ENCODE assay signal across 12 mouse cellular contexts in the genomic region with DNA sequence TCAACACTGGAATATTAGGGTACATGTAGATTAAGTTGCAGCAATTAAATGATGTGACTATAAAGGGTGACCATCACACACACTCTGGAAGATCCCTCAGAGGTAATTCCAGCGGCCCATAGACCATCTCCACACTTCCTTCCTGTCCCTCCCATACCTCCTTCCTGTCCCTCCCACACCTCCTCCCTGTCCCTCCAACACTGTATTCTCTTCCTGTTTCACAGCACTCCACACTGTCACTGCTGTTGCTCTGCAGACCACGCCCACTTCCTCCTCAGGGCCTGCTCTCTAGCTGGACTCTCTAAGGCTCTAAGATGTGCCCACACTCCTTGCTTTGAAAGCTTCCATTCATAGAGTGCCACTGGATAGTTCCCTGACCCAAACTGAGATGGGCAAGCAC. TPM values are rescaled to one million over a fixed set of nuclear protein-coding genes. Genes with fewer than 3 reads are reported as not detected.
A peak's percentile ranks its signal among the peaks of the same experiment; 100 is the strongest.
DNase-seq lines count a peak whose midpoint lies in the region; ATAC-seq and TF ChIP-seq lines count a peak whose summit lies in the region.
"Had no signal": no experiment of that assay in that cellular context is flagged by ENCODE, and none has a peak within 500 bp of the region (broad histone marks: within the 10 kb centered on the region; RNA-seq: fewer than 3 reads in every experiment).

No protein-coding gene starts in this region.

- H3K36me3 ChIP-seq in kidney, postnatal 0 days (ENCODE audit: insufficient read depth, low read length), result no peaks in the 10 kb centered on the region
- H3K36me3 ChIP-seq in forebrain, embryonic 15.5 days, result no peaks in the 10 kb centered on the region
- H3K36me3 ChIP-seq: neural tube, embryonic 12.5 days had no signal

- WGBS in kidney, postnatal 0 days, result 64% methylated on average over 2 of the region's 2 CpGs
- 82% methylated on average over 2 of the region's 2 CpGs for WGBS in forebrain, embryonic 15.5 days

- no peaks in the 10 kb centered on the region; the same call in none of the 2 replicates for H3K9me3 ChIP-seq in kidney, postnatal 0 days (replicated peaks; ENCODE audit: low read length)
- no peaks in the 10 kb centered on the region for H3K9me3 ChIP-seq in forebrain, embryonic 15.5 days

- no peak; the same call in 1 of the 2 replicates for ATAC-seq in kidney, postnatal 0 days (replicated peaks; ENCODE audit: low FRiP score, low read depth)
- no peak for ATAC-seq in forebrain, embryonic 15.5 days (replicated peaks)

- no peak overlapping the region for H3K27ac ChIP-seq in kidney, postnatal 0 days
- no peak overlapping the region for H3K27ac ChIP-seq in forebrain, embryonic 15.5 days (replicated peaks)
- H3K27ac ChIP-seq: left cerebral cortex, adult 2 months; neural tube, embryonic 12.5 days had no signal

- TF ChIP-seq CTCF in kidney, postnatal 0 days (IDR thresholded peaks at IDR 0.05; ENCODE audit: low read depth), result no peak

- no peak overlapping the region for H3K4me3 ChIP-seq in kidney, postnatal 0 days (replicated peaks; ENCODE audit: low read depth, low read length)
- no peak overlapping the region for H3K4me3 ChIP-seq in forebrain, embryonic 15.5 days
- H3K4me3 ChIP-seq: left cerebral cortex, adult 2 months; neural tube, embryonic 12.5 days had no signal

- no peak overlapping the region for H3K9ac ChIP-seq in kidney, postnatal 0 days (ENCODE audit: low read depth, low read length)
- H3K9ac ChIP-seq in forebrain, embryonic 15.5 days (replicated peaks), result no peak overlapping the region
- H3K9ac ChIP-seq: neural tube, embryonic 12.5 days had no signal

- no peaks in the 10 kb centered on the region for H3K4me1 ChIP-seq in kidney, postnatal 0 days (replicated peaks; ENCODE audit: insufficient read depth, low read length)
- no peaks in the 10 kb centered on the region for H3K4me1 ChIP-seq in forebrain, embryonic 15.5 days
- H3K4me1 ChIP-seq: neural tube, embryonic 12.5 days had no signal

- no peaks in the 10 kb centered on the region for H3K27me3 ChIP-seq in kidney, postnatal 0 days (ENCODE audit: insufficient read depth, low read length)
- no peaks in the 10 kb centered on the region for H3K27me3 ChIP-seq in forebrain, embryonic 15.5 days
- H3K27me3 ChIP-seq: neural tube, embryonic 12.5 days had no signal

- peak; percentile 5 for DNase-seq in embryo, embryonic 11 days
- no peak for DNase-seq in embryo, embryonic 10 days (ENCODE audit: low spot score)
- peak; percentile 51 for DNase-seq in CD4-positive, CD25-positive, alpha-beta regulatory T cell, adult 2 months (ENCODE audit: low read depth, low spot score)
- peak; percentile 49 for DNase-seq in kidney, postnatal 0 days (ENCODE audit: low spot score)
- peak; percentile 44 for DNase-seq in naive thymus-derived CD4-positive, alpha-beta T cell, adult 2 months (ENCODE audit: low read depth)
- no peak for DNase-seq in testis, postnatal 10 days (ENCODE audit: low spot score)
- no peak for DNase-seq in gastrocnemius, postnatal 25 days
- DNase-seq: cerebellum, postnatal 14 days; gastrocnemius, postnatal 14 days had no signal

- no peak overlapping the region for H3K4me2 ChIP-seq in kidney, postnatal 0 days (ENCODE audit: low read length)
- H3K4me2 ChIP-seq in forebrain, embryonic 15.5 days (replicated peaks), result no peak overlapping the region
- H3K4me2 ChIP-seq: neural tube, embryonic 12.5 days had no signal

RNA-seq across cellular contexts. Expression of gene Odaph, which starts 13.5 kb away (rescaled TPM):
- not detected in 2 replicates for polyA plus RNA-seq in kidney, postnatal 0 days (2015; fragmentation: Nextera tagmentation; extraction: Ambion mirVana)
- not detected in 2 replicates for polyA plus RNA-seq in forebrain, embryonic 15.5 days (2015; fragmentation: Nextera tagmentation; extraction: Ambion mirVana)
- not detected for total RNA-seq in gastrocnemius, postnatal 25 days (2021)
- total RNA-seq: gastrocnemius, postnatal 14 days; left cerebral cortex, adult 2 months had no signal
- polyA plus RNA-seq: neural tube, embryonic 12.5 days had no signal

RNA-seq across cellular contexts. Expression of gene Rchy1, which starts 37.9 kb away (rescaled TPM):
- 80.1 and 80.9 TPM in 2 replicates for polyA plus RNA-seq in kidney, postnatal 0 days (2015; fragmentation: Nextera tagmentation; extraction: Ambion mirVana)
- 70.6 and 74.0 TPM in 2 replicates for polyA plus RNA-seq in forebrain, embryonic 15.5 days (2015; fragmentation: Nextera tagmentation; extraction: Ambion mirVana)
- total RNA-seq in gastrocnemius, postnatal 25 days (2021), result 10 to 100 TPM; 23.2 to 26.9 TPM

RNA-seq across cellular contexts. Expression of gene Cdkl2, which starts 42.9 kb away (rescaled TPM):
- 2.0 and 2.2 TPM in 2 replicates for polyA plus RNA-seq in kidney, postnatal 0 days (2015; fragmentation: Nextera tagmentation; extraction: Ambion mirVana)
- 6.2 and 6.4 TPM in 2 replicates for polyA plus RNA-seq in forebrain, embryonic 15.5 days (2015; fragmentation: Nextera tagmentation; extraction: Ambion mirVana)
- 1 to 10 TPM; 3.7 to 4.1 TPM for total RNA-seq in gastrocnemius, postnatal 25 days (2021)

Comparison
In these comparisons a context has a peak if more than half of its experiments do, and no peak if none do; other contexts are left out.
1. DNase-seq: peak in embryo, embryonic 11 days (single experiment), CD4-positive, CD25-positive, alpha-beta regulatory T cell, adult 2 months (single experiment), kidney, postnatal 0 days (single experiment) and naive thymus-derived CD4-positive, alpha-beta T cell, adult 2 months (single experiment); none in embryo, embryonic 10 days (single experiment), testis, postnatal 10 days (single experiment) and gastrocnemius, postnatal 25 days (single experiment).